Mouse (Mus musculus): ENCODE measurements at regions not wholly inside any gene's neighbourhood (a gene's known extent, or its start where the extent isn't known, plus 50 kb on each side); places are given as distances from the start of the nearest gene placed in this dataset.

- Histone ChIP-seq H3K4me1 (no peaks in the 10 kb centered on the region), H3K36me3 (no peaks in the 10 kb centered on the region), H3K4me3 (no peak overlapping the region), H3K9ac (replicated peaks) (no peak overlapping the region), H3K9me3 (no peaks in the 10 kb centered on the region), H3K27ac (replicated peaks) (no peak overlapping the region), H3K27me3 (no peaks in the 10 kb centered on the region), H3K4me2 (replicated peaks) (no peak overlapping the region)
- no peak for ATAC-seq (ENCODE audit: low FRiP score, low read depth)
- 84% methylated on average over 2 of the region's 2 CpGs for WGBS
Measured at GRCm38 (mm10) chr9:23535872-23536271, 313.0 kb downstream of the Bmper start.

DNA sequence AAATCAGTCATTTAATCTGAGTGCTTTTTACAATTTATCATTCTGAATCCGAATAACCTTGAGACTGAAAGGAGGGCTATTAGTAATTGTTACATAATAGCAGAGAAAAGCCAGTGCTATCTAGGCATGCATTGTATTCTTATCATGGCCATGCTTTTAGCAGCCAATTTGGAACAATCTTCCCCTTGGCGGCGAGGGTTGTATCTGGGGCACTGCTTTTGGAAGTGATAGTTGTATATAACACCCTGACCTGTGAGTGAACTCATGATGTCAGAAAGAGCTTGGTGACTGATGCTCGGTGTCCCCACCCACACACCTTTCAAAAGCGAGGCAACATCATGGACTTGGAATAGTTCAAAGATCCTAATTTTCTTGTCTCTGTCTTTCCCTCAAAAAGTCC is 315.2 kb downstream of the Bmper start:
- Histone ChIP-seq H3K27me3 (no peaks in the 10 kb centered on the region), H3K4me3 (no peak overlapping the region), H3K9ac (replicated peaks) (no peak overlapping the region), H3K4me1 (no peaks in the 10 kb centered on the region), H3K27ac (replicated peaks) (no peak overlapping the region), H3K36me3 (no peaks in the 10 kb centered on the region), H3K9me3 (no peaks in the 10 kb centered on the region), H3K4me2 (replicated peaks) (no peak overlapping the region)
- 88% methylated on average over 5 of the region's 5 CpGs for WGBS
- no peak for ATAC-seq (ENCODE audit: low FRiP score, low read depth)

- 86% methylated on average over 2 of the region's 2 CpGs for WGBS
- Histone ChIP-seq H3K4me3 (no peak overlapping the region), H3K27me3 (no peaks in the 10 kb centered on the region), H3K4me1 (no peaks in the 10 kb centered on the region), H3K9me3 (0 out of 2 replicates have a peak, but pooled peaks cover 4% of the 10 kb centered on the region), H3K9ac (replicated peaks) (no peak overlapping the region), H3K27ac (replicated peaks) (no peak overlapping the region), H3K4me2 (replicated peaks) (no peak overlapping the region), H3K36me3 (no peaks in the 10 kb centered on the region)
- ATAC-seq (ENCODE audit: low FRiP score, low read depth) = no peak
Measured at GRCm38 (mm10) chr9:23551692-23552091, 328.8 kb downstream of the Bmper start.

DNA sequence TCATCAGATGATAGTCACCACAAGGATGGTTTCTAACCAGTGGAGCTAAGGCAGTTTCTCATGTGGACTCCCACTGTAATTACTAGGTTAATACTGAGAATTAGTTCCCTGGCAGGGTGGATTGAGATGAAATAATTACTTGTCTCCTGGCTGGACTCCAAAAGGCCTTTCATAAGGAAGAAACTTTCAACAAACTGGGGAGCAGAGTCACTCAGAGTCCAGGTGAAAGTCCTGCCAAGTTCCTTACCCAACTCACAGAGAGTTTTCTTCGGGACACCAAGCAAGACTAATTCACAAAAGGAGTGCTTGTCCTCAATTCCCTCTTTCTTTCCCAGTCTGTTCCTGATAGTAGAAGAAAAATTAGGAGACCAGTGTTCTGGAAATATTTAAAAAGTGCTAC is 330.9 kb downstream of the Bmper start:
- Histone ChIP-seq H3K4me1 (no peaks in the 10 kb centered on the region), H3K4me3 (no peak overlapping the region), H3K27me3 (no peaks in the 10 kb centered on the region), H3K9ac (replicated peaks) (no peak overlapping the region), H3K36me3 (no peaks in the 10 kb centered on the region), H3K27ac (replicated peaks) (no peak overlapping the region), H3K9me3 (no peaks in the 10 kb centered on the region), H3K4me2 (replicated peaks) (no peak overlapping the region)
- ATAC-seq (ENCODE audit: low FRiP score, low read depth) = no peak
- WGBS = 84% methylated on average over 1 of the region's 1 CpGs

GRCm38 (mm10) chr9:23557601-23558000 is 334.7 kb downstream of the Bmper start:
- no peak for ATAC-seq (ENCODE audit: low FRiP score, low read depth)
- no peak overlapping the region for H3K27ac ChIP-seq (replicated peaks)
- no peaks in the 10 kb centered on the region for H3K4me1 ChIP-seq
- WGBS = 68% methylated on average over 3 of the region's 3 CpGs
- H3K36me3 ChIP-seq = no peaks in the 10 kb centered on the region
- H3K4me3 ChIP-seq = no peak overlapping the region
- no peak overlapping the region for H3K9ac ChIP-seq (replicated peaks)
- no peak overlapping the region for H3K4me2 ChIP-seq (replicated peaks)
- no peaks in the 10 kb centered on the region for H3K9me3 ChIP-seq
- H3K27me3 ChIP-seq = no peaks in the 10 kb centered on the region

DNA sequence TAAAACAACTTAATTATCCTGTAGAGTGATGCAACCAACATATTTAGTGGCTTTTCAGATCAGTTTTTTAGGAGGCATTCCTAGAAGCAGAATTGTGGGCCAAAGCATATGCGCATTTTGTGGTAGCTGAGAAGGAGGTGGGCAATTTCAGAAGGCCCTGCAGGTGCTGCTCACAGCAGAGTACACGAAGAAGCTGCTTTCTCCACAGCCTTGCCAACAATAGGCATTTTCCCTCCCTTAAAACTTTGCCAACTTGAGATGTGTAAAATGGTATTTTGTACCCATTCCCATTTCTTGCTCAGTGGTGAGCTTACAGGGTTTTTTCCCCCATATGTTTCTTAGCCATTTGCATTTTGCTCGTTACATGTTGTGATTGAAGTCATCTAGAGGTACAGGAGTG is 339.0 kb downstream of the Bmper start:
- Histone ChIP-seq H3K27ac (replicated peaks) (no peak overlapping the region), H3K4me2 (replicated peaks) (no peak overlapping the region), H3K4me1 (no peaks in the 10 kb centered on the region), H3K36me3 (no peaks in the 10 kb centered on the region), H3K9ac (replicated peaks) (no peak overlapping the region), H3K27me3 (no peaks in the 10 kb centered on the region), H3K9me3 (no peaks in the 10 kb centered on the region), H3K4me3 (no peak overlapping the region)
- 86% methylated on average over 3 of the region's 3 CpGs for WGBS
- no peak for ATAC-seq (ENCODE audit: low FRiP score, low read depth)

DNA sequence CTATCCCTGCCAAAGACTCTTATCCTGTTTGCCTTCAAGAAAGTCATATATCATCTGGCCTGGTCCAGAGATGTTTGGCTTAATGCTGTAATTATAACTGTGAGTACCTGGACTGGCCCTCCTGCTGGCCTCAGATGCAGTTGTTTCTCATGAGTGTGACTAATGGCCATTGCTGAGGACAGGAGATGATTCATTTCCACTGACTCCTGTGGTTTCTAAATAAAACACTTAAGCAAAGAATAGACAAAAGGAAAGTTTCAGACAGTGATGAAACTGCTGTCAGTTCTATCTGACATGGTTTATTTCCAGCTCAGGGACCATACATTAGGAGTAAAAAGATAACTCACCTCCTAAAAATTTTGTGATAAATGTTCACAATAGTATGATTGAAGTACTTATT is 344.2 kb downstream of the Bmper start:
- H3K27ac ChIP-seq (replicated peaks) = no peak overlapping the region
- H3K4me1 ChIP-seq = no peaks in the 10 kb centered on the region
- no peak overlapping the region for H3K9ac ChIP-seq (replicated peaks)
- no peaks in the 10 kb centered on the region for H3K36me3 ChIP-seq
- no peaks in the 10 kb centered on the region for H3K27me3 ChIP-seq
- H3K9me3 ChIP-seq = no peaks in the 10 kb centered on the region
- no peak overlapping the region for H3K4me2 ChIP-seq (replicated peaks)
- no peak for ATAC-seq (ENCODE audit: low FRiP score, low read depth)
- no peak overlapping the region for H3K4me3 ChIP-seq

DNA sequence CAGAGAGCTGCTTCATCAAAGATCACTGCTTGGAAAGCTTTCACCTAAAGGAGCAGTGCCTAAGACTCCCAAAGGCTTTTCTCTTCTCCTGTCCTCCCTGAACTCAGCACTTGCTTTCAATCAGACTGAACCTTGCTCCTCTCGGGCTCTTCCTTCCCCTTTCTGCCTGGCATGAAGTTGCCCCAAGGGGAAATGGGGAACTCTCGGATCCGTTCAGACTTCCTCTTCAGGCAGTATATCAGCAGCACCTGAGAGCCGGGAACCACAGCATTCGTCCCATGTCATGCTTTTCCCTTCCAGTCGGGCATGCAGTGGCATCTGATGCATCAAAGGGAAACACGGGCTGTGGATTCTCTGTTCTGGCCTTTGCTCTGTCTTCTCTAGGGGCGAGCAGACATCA is 347.3 kb downstream of the Bmper start:
- WGBS = 78% methylated on average over 8 of the region's 8 CpGs
- ATAC-seq (ENCODE audit: low FRiP score, low read depth) = no peak

GRCm38 (mm10) chr9:23576314-23576713 is 353.4 kb downstream of the Bmper start:
- WGBS = 77% methylated on average over 2 of the region's 2 CpGs
- H3K36me3 ChIP-seq = no peaks in the 10 kb centered on the region
- H3K27me3 ChIP-seq = no peaks in the 10 kb centered on the region
- no peak overlapping the region for H3K4me3 ChIP-seq
- H3K9ac ChIP-seq (replicated peaks) = no peak overlapping the region
- no peak overlapping the region for H3K4me2 ChIP-seq (replicated peaks)
- ATAC-seq (ENCODE audit: low FRiP score, low read depth) = no peak
- no peak overlapping the region for H3K27ac ChIP-seq (replicated peaks)
- H3K4me1 ChIP-seq = no peaks in the 10 kb centered on the region
- H3K9me3 ChIP-seq = no peaks in the 10 kb centered on the region

More for the DNA sequence above, 347.3 kb downstream of the Bmper start:
- no peaks in the 10 kb centered on the region for H3K9me3 ChIP-seq
- H3K36me3 ChIP-seq = no peaks in the 10 kb centered on the region
- no peak overlapping the region for H3K4me3 ChIP-seq
- no peak overlapping the region for H3K9ac ChIP-seq (replicated peaks)
- H3K27me3 ChIP-seq = no peaks in the 10 kb centered on the region
- no peak overlapping the region for H3K27ac ChIP-seq (replicated peaks)
- H3K4me1 ChIP-seq = no peaks in the 10 kb centered on the region
- H3K4me2 ChIP-seq (replicated peaks) = no peak overlapping the region

DNA sequence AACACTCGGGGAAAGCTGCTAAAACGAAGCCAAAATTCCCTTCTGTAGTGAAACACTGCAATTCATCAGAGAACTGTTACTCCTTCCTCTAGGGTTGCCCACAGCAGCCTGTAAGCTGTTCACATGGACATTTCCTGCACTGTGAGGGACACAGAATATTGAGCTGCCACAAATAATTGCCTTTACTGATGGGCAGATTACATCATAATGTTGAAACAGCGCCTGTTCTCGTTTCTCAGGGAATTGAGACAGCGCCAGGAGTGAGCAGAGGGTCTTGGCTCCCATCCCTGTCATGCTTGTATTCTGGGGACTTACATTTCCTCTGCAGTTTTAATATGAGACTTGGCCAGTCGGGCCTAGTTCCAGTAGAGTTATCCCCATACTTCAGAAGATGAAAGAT is 357.3 kb downstream of the Bmper start:
- Histone ChIP-seq H3K27me3 (no peaks in the 10 kb centered on the region), H3K4me1 (no peaks in the 10 kb centered on the region), H3K4me2 (replicated peaks) (no peak overlapping the region), H3K9ac (replicated peaks) (no peak overlapping the region), H3K36me3 (no peaks in the 10 kb centered on the region), H3K4me3 (no peak overlapping the region), H3K27ac (replicated peaks) (no peak overlapping the region), H3K9me3 (no peaks in the 10 kb centered on the region)
- no peak for ATAC-seq (ENCODE audit: low FRiP score, low read depth)
- WGBS = 75% methylated on average over 6 of the region's 6 CpGs

- Histone ChIP-seq H3K4me3 (no peak overlapping the region), H3K9ac (replicated peaks) (no peak overlapping the region), H3K9me3 (no peaks in the 10 kb centered on the region), H3K27me3 (no peaks in the 10 kb centered on the region), H3K27ac (replicated peaks) (no peak overlapping the region), H3K4me1 (no peaks in the 10 kb centered on the region), H3K4me2 (replicated peaks) (no peak overlapping the region), H3K36me3 (no peaks in the 10 kb centered on the region)
- 17% methylated on average over 6 of the region's 6 CpGs for WGBS
- ATAC-seq (ENCODE audit: low FRiP score, low read depth) = peak; percentile 77; the same call in 1 of the 2 replicates
Measured at GRCm38 (mm10) chr9:23581039-23581606, 358.2 kb downstream of the Bmper start.

DNA sequence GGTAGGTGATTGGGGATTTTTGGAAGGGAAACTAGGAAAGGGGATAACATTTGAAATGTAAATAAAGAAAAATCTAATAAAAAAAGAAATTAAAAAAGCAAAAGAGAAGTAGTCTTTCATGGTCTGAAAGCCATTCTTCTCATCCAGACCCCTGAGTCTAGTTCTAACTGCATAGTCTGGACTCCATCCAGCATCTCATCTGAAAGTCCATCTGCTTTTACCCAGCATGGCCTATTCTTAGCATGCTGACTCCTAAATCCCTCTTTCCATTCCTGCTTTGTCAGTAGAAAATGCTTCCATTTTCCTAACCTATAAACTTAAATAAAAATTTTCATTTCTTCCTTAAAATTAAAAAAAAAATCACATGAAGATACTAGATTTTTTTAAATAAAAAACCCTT is 361.7 kb downstream of the Bmper start:
- Histone ChIP-seq H3K4me3 (no peak overlapping the region), H3K9ac (replicated peaks) (no peak overlapping the region), H3K4me2 (replicated peaks) (no peak overlapping the region), H3K4me1 (no peaks in the 10 kb centered on the region), H3K27ac (replicated peaks) (no peak overlapping the region), H3K9me3 (no peaks in the 10 kb centered on the region), H3K36me3 (no peaks in the 10 kb centered on the region), H3K27me3 (no peaks in the 10 kb centered on the region)
- no peak for ATAC-seq (ENCODE audit: low FRiP score, low read depth)

- no peaks in the 10 kb centered on the region for H3K27me3 ChIP-seq
- H3K36me3 ChIP-seq = no peaks in the 10 kb centered on the region
- ATAC-seq (ENCODE audit: low FRiP score, low read depth) = no peak
- no peak overlapping the region for H3K9ac ChIP-seq (replicated peaks)
- no peak overlapping the region for H3K27ac ChIP-seq (replicated peaks)
- no peaks in the 10 kb centered on the region for H3K4me1 ChIP-seq
- no peaks in the 10 kb centered on the region for H3K9me3 ChIP-seq
- WGBS = 23% methylated on average over 2 of the region's 2 CpGs
- H3K4me3 ChIP-seq = no peak overlapping the region
- H3K4me2 ChIP-seq (replicated peaks) = no peak overlapping the region
Measured at GRCm38 (mm10) chr9:23589024-23589423, 366.1 kb downstream of the Bmper start.

All from midbrain, embryonic 12.5 days (tissue).